Mouse (Mus musculus) testis, adult 2 months (tissue): Measurements from ENCODE around the gene Mettl13. TPM values are rescaled to one million over a fixed set of nuclear protein-coding genes. Genes with fewer than 3 reads are reported as not detected.

ENCODE experiments used
- H3K27ac ChIP-seq: fragments of 200-500 bp; 2 replicates; pipeline ENCODE4 v1.5.1; 2012; ENCODE audit warnings: low read depth, low read length; ENCODE audit not compliant: control insufficient read depth, insufficient read depth
- H3K27me3 ChIP-seq: fragments of 200-500 bp; 2 replicates; pipeline ENCODE4 v1.6.1; 2012; ENCODE audit warnings: mild to moderate bottlenecking, low read length, moderate library complexity; ENCODE audit not compliant: control insufficient read depth, insufficient read depth
- H3K36me3 ChIP-seq: fragments of 200-500 bp; 2 replicates; pipeline ENCODE4 v1.6.1; 2012; ENCODE audit warnings: mild to moderate bottlenecking, low read length; ENCODE audit not compliant: control insufficient read depth, insufficient read depth
- H3K4me1 ChIP-seq: fragments of 200-500 bp; 2 replicates; pipeline ENCODE4 v1.6.1; 2012; ENCODE audit warnings: low read length; ENCODE audit not compliant: control insufficient read depth, insufficient read depth
- H3K4me3 ChIP-seq: fragments of 200-500 bp; 2 replicates; pipeline ENCODE4 v1.5.1; 2012; ENCODE audit warnings: low read depth, mild to moderate bottlenecking, low read length, moderate library complexity, mixed read lengths; ENCODE audit not compliant: control insufficient read depth
- CTCF ChIP-seq: fragments of 200-500 bp; IDR thresholded peaks from 2 replicates; pipeline ENCODE4 v1.5.1; 2012; ENCODE audit warnings: low read depth, mild to moderate bottlenecking, inconsistent platforms, low read length, moderate library complexity; ENCODE audit not compliant: control insufficient read depth, insufficient read depth, insufficient replicate concordance
- POLR2A ChIP-seq: fragments of 200-500 bp; IDR thresholded peaks from 2 replicates; pipeline ENCODE4 v1.6.1; 2012; ENCODE audit warnings: low read depth, mild to moderate bottlenecking, inconsistent platforms, low read length, moderate library complexity; ENCODE audit not compliant: control insufficient read depth
- polyA plus RNA-seq: library from polyadenylated mRNA; depleted of rRNA; stranded (reverse); fragments of >200 nt; gene quantifications from 2 replicates; pipeline ENCODE4 v1.2.3, GENCODE M21; 2012

Mettl13 gene
- polyA plus RNA-seq, 1 experiment, result 3.4 TPM

- Histone ChIP-seq H3K27me3 (no peaks in the 10 kb centered on the region), H3K4me1 (peaks cover under 1% of the 10 kb centered on the region; the same call in 1 of the 2 replicates), H3K4me3 (no peak overlapping the region), H3K36me3 (no peaks in the 10 kb centered on the region), H3K27ac (no peak overlapping the region)
- no peak for TF ChIP-seq POLR2A
- no peak for TF ChIP-seq CTCF
These were observed 4.6 kb upstream of the Mettl13 start for GRCm38 (mm10) chr1:162552956-162553355.

- no peak overlapping the region for H3K4me3 ChIP-seq
- H3K4me1 ChIP-seq, result peaks cover 6% of the 10 kb centered on the region; the same call in 1 of the 2 replicates
- no peaks in the 10 kb centered on the region for H3K36me3 ChIP-seq
- TF ChIP-seq POLR2A (no peak), CTCF (no peak)
- no peak overlapping the region for H3K27ac ChIP-seq
- no peaks in the 10 kb centered on the region for H3K27me3 ChIP-seq
These were observed 1.4 kb upstream of the Mettl13 start for GRCm38 (mm10) chr1:162549615-162550283.

- Histone ChIP-seq H3K4me1 (peaks cover 6% of the 10 kb centered on the region; the same call in 1 of the 2 replicates), H3K4me3 (peak overlapping the region; percentile 74; the same call in 1 of the 2 replicates), H3K27ac (peak overlapping the region; percentile 84), H3K27me3 (no peaks in the 10 kb centered on the region), H3K36me3 (no peaks in the 10 kb centered on the region; the same call in 1 of the 2 replicates)
- TF ChIP-seq POLR2A (no peak), CTCF (no peak)
These were observed 714 bp upstream of the Mettl13 start for GRCm38 (mm10) chr1:162548917-162549613.

- Histone ChIP-seq H3K27ac (no peak overlapping the region), H3K27me3 (no peaks in the 10 kb centered on the region), H3K36me3 (peaks cover 2% of the 10 kb centered on the region), H3K4me1 (peaks cover 6% of the 10 kb centered on the region; the same call in 1 of the 2 replicates), H3K4me3 (peak overlapping the region; percentile 74)
- TF ChIP-seq POLR2A (no peak), CTCF (no peak)
These were observed 744 bp downstream of the Mettl13 start for GRCm38 (mm10) chr1:162547607-162548006.

GRCm38 (mm10) chr1:162543231-162543630 is 5.1 kb downstream of the Mettl13 start:
- H3K4me1 ChIP-seq, result peaks cover 6% of the 10 kb centered on the region; the same call in 1 of the 2 replicates

GRCm38 (mm10) chr1:162533766-162534560 is 14.4 kb downstream of the Mettl13 start:
- no peak for TF ChIP-seq CTCF
- no peak for TF ChIP-seq POLR2A
- no peak overlapping the region for H3K27ac ChIP-seq
- H3K36me3 ChIP-seq, result peaks cover 1% of the 10 kb centered on the region
- no peak overlapping the region for H3K4me3 ChIP-seq
- no peaks in the 10 kb centered on the region for H3K27me3 ChIP-seq
- no peaks in the 10 kb centered on the region for H3K4me1 ChIP-seq

More at GRCm38 (mm10) chr1:162543231-162543630, 5.1 kb downstream of the Mettl13 start:
- TF ChIP-seq CTCF (no peak), POLR2A (no peak)
- Histone ChIP-seq H3K27ac (no peak overlapping the region), H3K27me3 (no peaks in the 10 kb centered on the region), H3K4me3 (no peak overlapping the region), H3K36me3 (peaks cover 2% of the 10 kb centered on the region)
